Mouse (Mus musculus): Measurements from ENCODE around the gene Vamp4.

DNA sequence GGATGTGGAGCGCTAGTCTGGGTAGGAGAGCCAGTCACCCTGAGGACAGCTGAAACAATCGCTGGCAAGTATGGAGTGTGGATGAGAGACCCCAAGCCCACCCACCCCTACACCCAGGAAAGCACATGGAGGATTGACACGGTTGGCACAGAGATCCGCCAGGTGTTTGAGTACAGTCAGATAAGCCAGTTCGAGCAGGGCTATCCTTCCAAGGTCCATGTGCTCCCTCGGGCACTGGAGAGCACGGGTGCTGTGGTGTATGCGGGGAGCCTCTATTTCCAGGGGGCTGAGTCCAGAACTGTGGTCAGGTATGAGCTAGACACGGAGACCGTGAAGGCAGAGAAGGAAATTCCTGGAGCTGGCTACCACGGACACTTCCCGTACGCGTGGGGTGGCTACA is 78.1 kb downstream of the Vamp4 start:
- TF ChIP-seq POLR2A (IDR thresholded peaks at IDR 0.05; ENCODE audit: insufficient read depth, low read depth, low read length) (no peak), CTCF (IDR thresholded peaks at IDR 0.05; ENCODE audit: insufficient read depth, low read depth, low read length) (no peak)
